Mouse (Mus musculus): ENCODE results near the gene Ncs1.

Gene Ncs1

DNA sequence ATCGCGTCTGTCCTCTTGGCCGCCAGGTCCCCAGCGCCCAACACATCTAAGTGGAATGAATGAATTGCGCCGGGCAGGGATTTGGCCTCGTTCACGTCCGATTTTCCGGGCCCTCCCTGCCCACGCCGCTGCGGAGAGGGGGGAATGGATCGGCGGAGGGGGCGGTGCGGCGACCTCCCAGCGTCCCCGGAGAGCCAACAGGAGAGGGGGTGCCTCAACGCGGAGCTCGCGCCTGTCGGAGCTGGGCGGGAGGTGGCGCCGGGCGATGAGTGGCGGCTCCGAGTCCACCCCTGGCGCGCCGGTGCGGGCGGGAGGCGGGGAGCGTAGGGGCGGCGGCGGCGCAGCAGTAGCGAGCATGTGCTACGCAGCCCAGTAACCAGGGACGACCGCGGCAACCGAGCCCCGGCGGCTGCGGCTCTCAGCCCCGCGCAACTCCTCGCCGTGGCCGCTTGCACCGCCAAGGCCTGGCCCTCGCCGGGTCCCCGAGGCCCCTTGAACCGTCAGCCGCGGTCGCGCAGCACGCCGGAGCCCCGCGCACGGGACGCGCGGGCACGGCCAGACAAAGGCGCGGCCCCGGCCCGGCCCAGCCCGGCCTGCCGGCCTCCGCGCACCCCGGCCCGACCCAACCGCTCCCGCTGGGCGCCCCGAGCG, at the start of gene Ncs1:
TSS of gene Ncs1 (plus strand) at position 333 of the 651 bp plus-strand sequence.
- peak; percentile 37 for DNase-seq (ENCODE audit: low spot score)

DNA sequence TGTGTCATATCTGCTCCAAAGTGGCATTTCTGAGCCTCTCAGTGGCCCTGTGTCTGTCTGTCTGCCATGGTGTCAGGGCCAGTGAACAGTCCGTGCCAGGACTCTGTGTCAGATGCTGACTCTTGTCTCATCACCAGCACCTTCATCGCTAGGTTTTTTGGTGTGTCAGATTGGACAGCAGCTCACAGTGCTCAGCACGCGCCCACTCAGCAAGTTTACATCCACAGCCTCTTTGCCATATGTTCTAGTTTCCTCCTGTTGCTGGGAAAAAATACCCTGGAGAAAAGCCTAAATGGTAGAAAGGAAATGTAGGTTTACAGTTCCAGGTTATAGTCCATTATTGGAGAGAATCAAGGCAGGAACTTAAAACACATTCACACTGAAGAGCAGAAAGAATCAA, 47.0 kb upstream of the Ncs1 start:
- no peak for DNase-seq (ENCODE audit: low spot score)

DNA sequence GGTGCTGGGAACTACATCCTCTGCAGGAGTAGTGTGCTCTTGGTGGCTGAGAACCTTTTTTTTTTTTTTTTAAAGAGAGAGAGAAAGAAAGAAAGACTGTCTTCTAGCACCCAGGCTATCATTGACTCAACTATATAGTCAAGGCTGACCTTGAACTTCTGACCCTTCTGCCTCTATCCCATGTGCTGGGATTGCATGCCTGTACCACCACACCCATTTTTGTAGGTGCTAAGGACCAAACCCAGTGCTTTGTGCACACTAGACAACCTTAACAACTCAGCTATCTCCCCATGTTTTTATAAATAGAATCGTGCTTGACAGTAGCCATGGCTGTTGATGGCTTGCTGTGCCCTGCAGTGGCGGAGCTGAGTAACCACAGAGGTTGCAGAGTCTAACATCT, 45.6 kb upstream of the Ncs1 start:
- no peak for DNase-seq (ENCODE audit: low spot score)

DNA sequence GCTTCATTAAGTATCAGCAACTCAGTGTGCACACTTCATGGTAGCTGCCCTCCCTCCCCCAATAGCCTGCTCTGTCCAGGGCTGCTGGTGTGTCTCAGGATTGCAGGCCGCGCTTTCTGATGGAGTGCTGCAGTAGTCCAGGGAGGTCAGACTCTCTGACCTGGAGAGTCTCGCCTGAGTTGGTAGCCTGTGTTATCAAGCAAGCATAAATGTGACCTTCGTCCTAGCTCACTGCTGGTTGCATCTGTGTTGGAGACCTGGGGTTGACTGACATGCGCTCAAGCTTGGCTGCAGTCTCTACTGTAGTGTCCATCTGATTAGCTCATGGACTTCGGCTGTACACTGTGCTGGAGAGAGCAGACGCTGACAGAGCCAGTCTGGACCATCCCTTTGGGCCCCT, 43.8 kb upstream of the Ncs1 start:
- no peak for DNase-seq (ENCODE audit: low spot score)

DNA sequence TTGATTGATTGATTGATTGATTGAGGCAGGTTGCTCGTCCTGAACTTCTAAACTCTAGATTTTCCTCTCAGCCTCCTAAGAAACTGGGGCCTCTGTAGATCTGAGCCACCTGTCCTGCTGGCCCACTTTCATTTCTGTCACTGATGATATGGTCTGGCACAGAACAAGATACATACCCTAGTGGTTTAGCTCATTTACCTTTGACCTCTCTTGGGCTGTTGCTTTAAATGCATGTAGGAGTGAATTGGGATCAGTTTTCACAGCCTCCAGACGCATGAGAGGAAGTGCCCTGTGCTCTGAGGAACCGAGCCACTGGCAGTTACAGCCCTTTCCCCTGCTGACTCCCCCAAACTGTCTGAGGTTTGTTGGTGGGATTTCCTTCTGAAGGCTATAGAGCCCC, 43.3 kb upstream of the Ncs1 start:
- no peak for DNase-seq (ENCODE audit: low spot score)

DNA sequence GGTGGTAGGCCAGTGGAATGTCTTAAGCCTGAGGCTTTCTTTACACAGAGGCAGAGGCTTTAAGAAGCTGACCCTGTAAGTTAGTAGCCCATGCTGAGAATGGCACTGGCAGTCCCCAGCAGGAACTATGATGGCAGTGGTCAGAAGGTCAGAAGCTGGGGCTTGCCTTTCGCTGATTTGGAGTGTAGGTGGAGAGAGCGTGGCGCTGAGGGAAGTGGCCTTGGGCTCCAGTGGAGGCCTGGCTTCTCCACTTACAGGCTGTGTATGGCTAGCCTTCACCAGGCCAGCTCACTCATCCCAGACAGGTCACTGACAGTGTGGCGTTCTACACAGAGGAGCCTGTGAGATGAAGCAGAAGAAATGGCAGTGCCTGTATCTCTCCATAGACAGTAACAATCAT, 42.7 kb upstream of the Ncs1 start:
- no peak for DNase-seq (ENCODE audit: low spot score)

DNA sequence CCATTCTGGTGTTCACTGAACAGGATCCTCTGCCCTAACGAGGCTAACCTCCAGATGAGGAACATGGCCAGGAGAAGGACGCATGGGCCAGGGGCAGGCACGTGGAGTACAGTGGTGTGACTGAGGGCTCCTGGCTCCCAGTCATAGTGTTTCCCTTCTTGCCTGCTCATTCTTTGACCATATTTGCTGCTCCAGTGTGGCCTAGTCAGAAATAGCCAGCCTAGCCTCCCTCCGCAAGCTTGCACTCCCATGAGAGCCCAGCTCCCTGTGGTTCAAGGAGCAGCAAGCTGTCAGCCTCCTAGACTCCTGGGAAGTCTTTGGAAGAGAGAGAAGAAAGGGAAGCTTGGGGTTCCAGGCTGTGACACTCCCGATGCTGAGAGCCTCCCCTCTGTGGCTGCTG, 40.9 kb upstream of the Ncs1 start:
- no peak for DNase-seq (ENCODE audit: low spot score)

DNA sequence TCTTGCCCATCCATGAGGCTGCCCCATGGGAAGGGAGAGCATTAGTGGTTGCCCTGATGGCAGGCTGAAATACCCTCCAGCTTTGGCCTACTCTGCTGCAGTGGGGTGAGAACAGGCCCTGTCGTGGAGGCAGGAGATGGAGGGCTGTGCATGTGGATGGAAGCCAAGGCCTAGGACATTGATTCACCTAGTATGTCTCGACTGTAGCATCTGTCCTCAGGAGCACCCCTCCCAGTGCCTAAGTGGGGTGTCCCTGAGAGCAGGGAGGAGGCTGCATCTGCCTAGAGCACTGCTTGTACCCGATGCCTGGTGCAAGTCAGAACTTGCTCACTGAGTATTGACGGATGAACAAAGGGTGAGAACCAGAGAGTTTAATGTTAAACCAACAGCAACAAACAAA, 39.4 kb upstream of the Ncs1 start:
- no peak for DNase-seq (ENCODE audit: low spot score)

DNA sequence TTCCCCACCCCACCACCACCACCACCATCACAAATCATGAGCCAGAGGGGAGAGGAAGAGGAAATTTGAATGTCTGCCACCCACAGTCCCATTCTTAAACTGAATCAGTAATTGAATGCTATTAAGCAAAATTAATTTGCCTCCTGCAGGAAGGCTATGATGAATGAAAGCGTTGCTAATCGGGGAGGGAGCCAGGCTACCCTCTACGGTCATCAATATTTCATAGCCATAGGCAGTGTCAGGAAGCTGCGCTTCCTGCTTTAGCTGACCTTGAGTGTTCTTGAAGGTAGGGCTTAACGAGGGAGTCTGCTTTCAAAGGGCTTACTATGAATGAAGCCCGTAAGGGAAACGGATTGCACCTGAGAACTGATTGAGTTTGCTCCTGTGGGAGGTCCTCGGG, 38.7 kb upstream of the Ncs1 start:
- no peak for DNase-seq (ENCODE audit: low spot score)

DNA sequence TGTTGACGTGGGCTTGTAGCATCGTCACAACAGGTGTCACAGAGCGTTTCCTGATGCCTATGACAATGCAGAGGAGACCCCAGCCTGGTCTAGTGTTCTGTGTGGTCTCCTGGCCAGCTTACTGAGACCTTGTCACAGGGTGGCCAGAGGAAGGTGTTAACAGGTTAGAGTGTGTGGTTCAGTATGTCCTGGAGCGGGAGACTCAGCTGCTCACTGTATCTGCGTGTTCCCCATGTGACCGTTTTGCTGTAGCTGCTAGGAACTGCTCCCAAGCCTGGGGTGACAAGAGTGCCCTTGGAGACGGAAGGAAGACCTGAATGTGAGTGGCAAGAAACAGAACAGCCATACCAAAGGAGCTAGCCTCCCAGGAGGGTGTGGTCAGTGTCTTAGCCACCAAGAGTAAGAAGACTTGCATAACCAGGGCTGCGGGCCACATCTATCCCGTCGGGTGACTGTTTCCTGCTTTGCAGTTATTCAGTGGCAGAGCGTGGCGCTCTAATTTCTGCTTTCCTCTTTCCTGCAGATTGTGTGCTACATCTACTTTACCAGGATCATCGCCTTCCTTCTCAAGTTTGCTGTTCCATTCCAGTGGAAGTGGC, 37.0 kb upstream of the Ncs1 start:
- no peak for DNase-seq (ENCODE audit: low spot score)

DNA sequence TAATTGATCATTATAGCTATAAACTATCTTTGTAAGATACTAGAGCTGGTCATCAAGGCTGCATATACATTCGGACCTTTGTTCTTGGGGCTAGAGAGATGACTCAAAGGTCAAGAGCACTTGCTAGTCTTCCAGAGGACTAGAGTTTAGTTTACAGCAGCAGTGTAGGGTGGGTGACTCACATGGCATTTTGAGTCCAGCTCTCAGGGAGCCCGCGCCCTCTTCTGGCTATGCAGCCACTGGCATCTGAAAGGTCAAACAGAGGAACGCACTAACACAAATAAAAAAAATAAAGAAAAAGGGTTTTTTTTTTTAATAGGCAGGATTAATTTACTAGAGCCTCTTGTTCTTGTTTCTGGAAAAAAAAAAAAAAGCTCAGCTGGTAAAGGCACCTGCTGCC, 36.1 kb upstream of the Ncs1 start:
- no peak for DNase-seq (ENCODE audit: low spot score)

DNA sequence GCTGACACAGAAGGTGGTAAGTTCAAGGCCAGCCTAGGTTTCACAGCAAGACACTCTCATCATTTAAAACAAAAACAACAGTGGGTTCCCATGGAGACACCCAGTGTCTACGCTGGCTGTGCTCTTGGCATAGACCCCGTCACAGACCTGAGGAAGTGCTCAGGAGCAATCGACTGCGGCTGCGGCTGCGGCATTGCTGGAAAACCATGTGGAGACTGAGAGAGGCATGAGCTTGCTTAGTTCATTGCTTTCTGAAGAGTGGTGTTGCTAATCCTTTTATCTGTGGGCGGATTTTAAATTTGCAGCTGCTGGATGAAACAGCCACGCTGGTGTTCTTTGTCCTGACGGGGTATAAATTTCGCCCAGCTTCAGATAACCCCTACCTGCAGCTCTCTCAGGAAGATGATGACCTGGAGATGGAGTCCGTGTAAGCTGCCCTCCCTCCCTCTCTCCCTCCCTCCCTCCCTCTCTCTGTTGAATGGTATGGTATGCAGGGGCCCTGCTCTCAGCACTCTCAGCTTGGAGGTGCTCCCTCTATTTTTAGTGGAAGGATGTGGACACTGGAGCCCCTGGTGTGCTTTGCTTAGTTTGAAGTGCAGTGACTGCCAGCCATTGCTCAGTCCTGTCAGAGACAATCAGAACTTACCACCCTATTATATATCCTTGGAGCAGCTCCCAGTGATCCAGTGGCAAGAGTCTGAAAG, 35.3 kb upstream of the Ncs1 start:
- DNase-seq (ENCODE audit: low spot score): no peak

DNA sequence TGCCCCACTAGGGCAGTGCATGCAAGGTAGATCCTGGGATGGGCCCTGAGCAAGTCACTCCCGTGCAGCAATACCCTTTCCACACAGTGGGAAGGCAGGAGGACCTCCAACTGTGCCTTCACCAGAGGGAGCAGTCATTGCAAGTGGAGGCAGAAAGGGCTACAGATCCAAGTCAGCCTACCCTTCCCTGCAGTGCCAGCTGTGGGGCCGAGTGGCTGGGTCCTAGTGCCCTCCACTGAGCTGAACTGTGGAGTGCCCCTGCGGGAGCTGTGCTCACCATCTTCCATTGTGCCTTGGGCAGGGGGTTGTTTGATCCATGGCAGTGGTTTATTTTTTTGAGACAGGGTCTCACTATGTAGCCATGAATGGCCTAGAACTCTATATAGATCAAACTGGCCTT, 34.4 kb upstream of the Ncs1 start:
- DNase-seq (ENCODE audit: low spot score): no peak

DNA sequence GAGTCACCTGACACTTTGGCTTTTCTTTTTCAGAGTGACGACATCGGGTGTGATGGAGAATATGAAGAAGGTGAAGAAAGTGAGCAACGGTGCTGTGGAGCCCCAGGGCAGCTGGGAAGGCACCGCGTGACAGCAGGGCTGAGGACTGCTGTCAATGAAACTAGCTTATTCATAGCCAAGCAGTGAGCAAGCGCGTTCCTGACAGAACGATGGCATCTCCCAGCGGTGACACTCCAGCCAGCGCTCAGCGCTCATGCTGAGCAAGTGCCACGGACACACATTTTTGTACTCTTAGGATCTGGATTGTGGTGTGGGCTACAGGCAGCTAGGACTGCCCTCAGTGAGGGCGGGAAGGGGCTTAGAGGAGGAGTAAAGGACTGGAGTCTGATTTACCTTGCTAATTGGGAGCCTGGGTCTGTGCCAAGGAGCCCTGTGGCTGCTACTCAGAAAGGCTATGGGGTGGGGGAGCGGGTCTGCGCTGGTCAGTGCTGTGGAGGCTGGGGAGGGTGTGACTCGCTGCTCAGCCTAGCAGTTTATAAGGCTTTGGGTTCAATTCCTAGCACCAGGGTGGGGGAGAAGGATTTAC, 31.3 kb upstream of the Ncs1 start:
- DNase-seq (ENCODE audit: low spot score): no peak

DNA sequence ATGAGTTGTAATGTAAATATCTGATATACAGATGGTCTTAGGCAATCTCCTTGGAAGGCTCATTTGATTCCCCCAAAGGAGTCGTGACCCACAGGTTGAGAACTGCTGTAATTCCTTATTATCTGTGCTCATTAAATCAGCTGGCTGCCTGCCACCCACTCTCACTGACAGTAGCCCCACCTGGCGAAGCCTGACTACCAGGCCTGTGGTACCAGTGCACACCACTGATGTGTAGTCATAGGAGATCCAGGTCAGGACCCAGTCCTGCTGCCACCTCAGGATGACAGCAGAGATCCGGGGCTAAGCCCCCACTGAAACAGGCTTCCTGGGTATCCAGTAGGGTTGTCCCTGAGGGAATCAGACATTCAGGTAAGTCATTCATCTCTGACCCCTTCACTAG, 27.0 kb upstream of the Ncs1 start:
- no peak for DNase-seq (ENCODE audit: low spot score)

DNA sequence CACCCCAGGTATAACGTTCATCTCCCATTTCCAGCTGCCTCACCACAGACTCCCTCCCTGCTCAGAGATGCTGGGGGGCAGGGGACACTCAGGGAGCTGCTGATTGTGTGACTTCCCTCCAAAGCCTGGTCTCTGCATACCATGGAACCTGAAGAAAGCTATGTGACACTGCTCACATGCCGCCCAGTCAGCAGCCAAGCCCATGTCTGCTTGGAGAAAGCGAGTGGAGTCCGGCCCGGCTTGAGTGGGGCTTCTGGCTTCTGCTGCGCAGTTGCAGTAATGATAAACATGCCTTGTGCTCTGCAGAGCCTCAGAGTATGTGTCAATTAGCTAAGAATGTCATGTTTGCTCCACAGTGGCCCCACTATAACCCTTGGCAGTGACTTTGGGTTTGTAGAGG, 26.2 kb upstream of the Ncs1 start:
- no peak for DNase-seq (ENCODE audit: low spot score)

DNA sequence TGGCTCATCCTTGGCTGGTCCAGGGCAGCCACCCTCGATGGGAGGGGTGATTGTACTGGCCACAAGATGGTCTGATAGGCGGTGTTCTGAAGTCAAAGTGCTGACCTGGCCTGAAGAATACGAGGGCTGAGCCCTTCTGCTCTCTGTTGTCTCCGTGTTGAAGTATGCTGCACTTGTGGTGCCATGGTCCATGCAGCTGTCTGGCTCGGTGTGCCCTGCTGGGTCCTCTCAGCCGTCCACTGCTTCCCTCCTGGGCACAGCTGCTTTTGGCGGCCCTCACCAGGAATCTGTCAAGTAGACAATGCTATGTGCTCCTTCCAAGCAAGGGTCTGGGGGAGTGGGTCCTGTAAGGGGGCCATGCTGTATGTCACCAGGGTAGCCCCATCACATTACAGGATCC, 24.8 kb upstream of the Ncs1 start:
- no peak for DNase-seq (ENCODE audit: low spot score)

DNA sequence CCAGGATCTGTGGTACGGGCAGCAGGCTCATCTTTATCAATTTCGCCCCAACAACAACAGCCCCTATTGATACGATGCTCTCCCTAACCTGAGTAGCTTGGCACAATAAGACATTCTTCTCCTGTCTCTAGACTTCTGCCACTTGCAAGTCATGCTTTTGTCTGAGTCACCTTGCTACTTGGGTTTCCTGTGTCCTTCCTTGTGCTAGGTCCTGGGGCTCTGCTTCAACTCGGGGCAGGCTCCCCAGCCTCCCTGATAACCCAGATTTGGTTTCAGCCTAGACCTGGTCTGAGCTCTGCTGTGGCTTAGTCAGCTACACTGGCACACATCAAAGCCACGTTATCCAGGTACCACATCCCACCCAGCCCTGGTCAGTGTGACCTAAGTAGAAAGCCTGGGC, 24.0 kb upstream of the Ncs1 start:
- no peak for DNase-seq (ENCODE audit: low spot score)

DNA sequence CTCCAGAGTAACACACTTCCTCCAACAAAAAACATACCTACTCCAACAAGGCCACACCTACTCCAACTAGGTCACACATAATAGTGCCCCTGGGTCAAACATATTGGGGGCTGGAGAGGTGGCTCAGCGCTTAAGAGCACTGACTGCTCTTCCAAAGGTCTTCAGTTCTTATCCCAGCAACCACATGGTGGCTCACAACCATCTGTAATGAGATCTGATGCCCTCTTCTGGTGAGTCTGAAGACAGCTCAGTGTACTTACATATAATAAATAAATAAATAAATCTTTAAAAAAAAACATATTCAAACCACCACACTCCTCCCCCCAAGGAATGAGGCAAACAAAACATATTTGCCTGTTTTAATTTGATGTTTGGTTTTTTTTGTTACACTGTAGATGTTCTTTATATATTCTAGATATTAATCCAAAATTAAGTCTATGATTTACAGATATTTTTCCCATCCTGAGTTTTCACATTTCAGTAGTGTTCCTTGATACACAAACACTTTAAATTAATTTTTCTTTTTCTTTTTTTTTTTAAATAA, 16.8 kb upstream of the Ncs1 start:
- DNase-seq (ENCODE audit: low spot score): no peak

DNA sequence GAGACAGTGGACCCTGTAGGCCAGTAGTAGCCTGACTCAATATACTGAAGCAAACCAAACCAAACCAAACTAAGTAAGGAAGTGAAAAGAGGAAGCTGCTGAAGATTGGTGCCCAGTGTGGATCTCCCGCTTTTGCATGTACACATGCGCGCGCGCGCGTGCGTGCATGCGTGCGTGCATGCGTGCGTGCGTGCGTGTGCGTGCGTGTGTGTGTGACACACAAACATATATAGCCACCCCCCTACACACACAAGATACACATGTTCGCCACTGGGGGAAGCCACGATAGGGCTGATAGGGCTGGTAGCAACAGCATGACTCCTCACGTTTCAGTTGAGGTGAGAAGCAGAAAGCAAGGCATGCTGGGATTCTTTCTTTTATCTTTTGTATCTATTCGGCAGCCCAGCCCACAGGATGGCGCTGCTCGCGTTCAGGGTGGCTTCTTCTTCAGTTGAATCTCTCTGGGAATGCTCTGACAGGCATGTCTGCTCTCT, 6.4 kb upstream of the Ncs1 start:
- no peak for DNase-seq (ENCODE audit: low spot score)

DNA sequence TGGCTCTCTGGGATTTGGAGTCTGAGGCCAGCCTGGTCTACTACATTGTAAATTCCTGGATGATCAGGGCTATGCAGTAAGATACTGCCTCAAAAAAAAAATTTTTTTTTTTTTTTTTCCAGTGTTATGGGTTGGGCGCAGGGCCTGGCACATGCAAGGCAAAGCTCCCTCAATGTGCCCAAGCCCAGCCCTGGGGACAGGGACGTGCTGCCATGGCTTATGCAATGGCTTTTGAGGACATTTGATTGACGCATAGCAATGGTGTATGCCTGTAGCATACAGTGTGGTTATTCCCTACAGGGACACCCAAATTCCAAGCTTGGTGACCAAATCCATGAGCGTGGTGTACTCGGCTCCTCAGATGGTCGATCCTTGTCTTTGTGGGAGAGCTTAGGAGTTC, 5.8 kb upstream of the Ncs1 start:
- no peak for DNase-seq (ENCODE audit: low spot score)

DNA sequence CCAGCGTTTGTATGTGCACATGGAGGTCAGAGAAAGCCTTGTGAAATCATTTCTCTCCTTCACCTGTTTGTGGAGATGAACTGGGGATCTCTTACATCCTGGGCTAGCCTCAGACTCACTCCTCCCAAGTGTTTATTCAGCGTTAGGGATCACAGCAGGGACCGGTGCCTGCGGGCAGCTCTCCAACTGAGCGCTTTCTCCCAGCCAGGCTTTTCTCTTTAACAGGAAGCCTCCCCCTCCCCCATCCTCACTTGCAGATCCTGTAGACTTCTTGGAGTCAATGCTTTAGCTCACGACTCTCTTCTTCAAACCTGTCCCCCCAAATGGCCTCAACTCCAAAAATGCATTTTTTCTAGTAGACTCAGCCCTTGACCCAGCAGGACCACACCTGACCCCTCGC, 4.0 kb upstream of the Ncs1 start:
- DNase-seq (ENCODE audit: low spot score): no peak

DNA sequence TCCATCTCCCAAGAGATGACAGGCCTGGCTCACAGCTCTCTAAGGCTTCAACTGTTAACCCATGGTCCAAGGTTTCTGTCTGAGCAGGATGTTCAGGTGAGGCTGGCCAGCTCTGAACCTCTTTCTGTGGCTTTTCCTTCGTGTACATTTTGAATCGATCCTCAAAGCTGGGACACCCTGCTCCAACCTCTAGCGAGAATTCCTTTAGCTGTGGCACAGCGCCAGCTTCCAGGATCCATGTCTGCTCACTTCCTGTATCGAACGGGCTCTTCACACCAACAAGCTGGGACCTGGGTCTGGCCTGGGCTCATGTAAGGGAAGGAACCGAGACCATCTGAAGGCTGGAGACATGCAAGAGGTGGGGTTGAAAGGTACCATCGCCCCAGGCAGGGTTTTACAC, 1.4 kb upstream of the Ncs1 start:
- DNase-seq (ENCODE audit: low spot score): no peak

Measured in adipocyte (in vitro differentiated cells).